Mouse (Mus musculus): ENCODE results near the gene Aldh4a1.
A peak's percentile ranks its signal among the peaks of the same experiment; 100 is the strongest.

Gene Aldh4a1

GRCm38 (mm10) chr4:139624116-139624489 is 1.4 kb downstream of the Aldh4a1 start:
- DNase-seq = peak in 1 of 2 experiments; percentile 64

GRCm38 (mm10) chr4:139624706-139625105 is 2.0 kb downstream of the Aldh4a1 start:
- DNase-seq = peak; percentile 54 to 66

- no peak for DNase-seq
These were observed 4.7 kb downstream of the Aldh4a1 start for GRCm38 (mm10) chr4:139627361-139627760.

GRCm38 (mm10) chr4:139630171-139630570 is 7.5 kb downstream of the Aldh4a1 start:
- DNase-seq = peak; percentile 53 to 69

- DNase-seq = peak in 1 of 2 experiments; percentile 46
These were observed 8.5 kb downstream of the Aldh4a1 start for GRCm38 (mm10) chr4:139631141-139631540.

- no peak for DNase-seq
These were observed 9.0 kb downstream of the Aldh4a1 start for GRCm38 (mm10) chr4:139631569-139632253.

GRCm38 (mm10) chr4:139632254-139632580 is 9.6 kb downstream of the Aldh4a1 start:
- DNase-seq = no peak

GRCm38 (mm10) chr4:139636373-139636772 is 13.7 kb downstream of the Aldh4a1 start:
- DNase-seq = peak; percentile 87 to 88

- no peak for DNase-seq
These were observed 15.2 kb downstream of the Aldh4a1 start for GRCm38 (mm10) chr4:139637847-139638246.

GRCm38 (mm10) chr4:139638356-139638755 is 15.7 kb downstream of the Aldh4a1 start:
- DNase-seq = no peak

- DNase-seq = peak in 1 of 2 experiments; percentile 68
These were observed 17.1 kb downstream of the Aldh4a1 start for GRCm38 (mm10) chr4:139639801-139640200.

- DNase-seq = no peak
These were observed 17.7 kb downstream of the Aldh4a1 start for GRCm38 (mm10) chr4:139640333-139640732.

GRCm38 (mm10) chr4:139640775-139641174 is 18.1 kb downstream of the Aldh4a1 start:
- DNase-seq = no peak

- DNase-seq = peak; percentile 44 to 58
These were observed 19.3 kb downstream of the Aldh4a1 start for GRCm38 (mm10) chr4:139641829-139642425.

GRCm38 (mm10) chr4:139643972-139644371 is 21.3 kb downstream of the Aldh4a1 start:
- DNase-seq = peak; percentile 88 to 89

- no peak for DNase-seq
These were observed 24.2 kb downstream of the Aldh4a1 start for GRCm38 (mm10) chr4:139646916-139647315.

- DNase-seq = no peak
These were observed 27.5 kb downstream of the Aldh4a1 start for GRCm38 (mm10) chr4:139650086-139650743.

GRCm38 (mm10) chr4:139650907-139651306 is 28.2 kb downstream of the Aldh4a1 start:
- no peak for DNase-seq

- DNase-seq = no peak
These were observed 30.6 kb downstream of the Aldh4a1 start, which contains the start of gene Tas1r2 for GRCm38 (mm10) chr4:139653238-139653637. Gene Tas1r2, plus strand, starts transcription at chr4:139653538.

- no peak for DNase-seq
These were observed 39.2 kb downstream of the Aldh4a1 start for GRCm38 (mm10) chr4:139661897-139662296.

- DNase-seq = no peak
These were observed 45.0 kb downstream of the Aldh4a1 start for GRCm38 (mm10) chr4:139667632-139668031.

GRCm38 (mm10) chr4:139669847-139670246 is 47.2 kb downstream of the Aldh4a1 start:
- peak; percentile 75 to 76 for DNase-seq

- DNase-seq = no peak
These were observed 53.0 kb downstream of the Aldh4a1 start for GRCm38 (mm10) chr4:139675696-139676095.
